Mouse (Mus musculus): ENCODE measurements around the gene OR5BS1P. TPM values are rescaled to one million over a fixed set of nuclear protein-coding genes. Genes with fewer than 3 reads are reported as not detected.
"Not testable (repeated sequence)": the region's sequence is repeated elsewhere in the genome, so short reads cannot be mapped to it uniquely, and the experiment has no call there.

OR5BS1P gene
- polyA plus RNA-seq, 1 experiment, result not detected

- WGBS, result 77% methylated on average over 9 of the region's 9 CpGs
- Histone ChIP-seq H3K4me1 (ENCODE audit: control insufficient read depth, insufficient read depth, low read length) (peaks cover 3% of the 10 kb centered on the region; the same call in 1 of the 2 replicates), H3K27ac (ENCODE audit: insufficient read depth, low read length) (no peak overlapping the region), H3K27me3 (ENCODE audit: control insufficient read depth, insufficient read depth, low read length) (no peaks in the 10 kb centered on the region), H3K4me3 (replicated peaks; ENCODE audit: insufficient read depth, low read depth, low read length) (no peak overlapping the region)
- no peak for DNase-seq
- TF ChIP-seq CTCF (IDR thresholded peaks at IDR 0.05; ENCODE audit: borderline replicate concordance, insufficient read depth, low read depth, low read length), result no peak
- no peak for TF ChIP-seq POLR2A (IDR thresholded peaks at IDR 0.05; ENCODE audit: borderline replicate concordance, insufficient read depth, low read length)
Observed at GRCm38 (mm10) chr15:98506253-98506957, 36.7 kb downstream of the OR5BS1P start.

GRCm38 (mm10) chr15:98507321-98507720 lies 37.6 kb downstream of the OR5BS1P start:
- TF ChIP-seq POLR2A (IDR thresholded peaks at IDR 0.05; ENCODE audit: borderline replicate concordance, insufficient read depth, low read length), result no peak
- Histone ChIP-seq H3K4me1 (ENCODE audit: control insufficient read depth, insufficient read depth, low read length) (peaks cover 3% of the 10 kb centered on the region; the same call in 1 of the 2 replicates), H3K27me3 (ENCODE audit: control insufficient read depth, insufficient read depth, low read length) (no peaks in the 10 kb centered on the region), H3K4me3 (replicated peaks; ENCODE audit: insufficient read depth, low read depth, low read length) (no peak overlapping the region), H3K27ac (ENCODE audit: insufficient read depth, low read length) (no peak overlapping the region)
- 81% methylated on average over 6 of the region's 6 CpGs for WGBS
- no peak for DNase-seq

GRCm38 (mm10) chr15:98509387-98509786 lies 39.7 kb downstream of the OR5BS1P start:
- H3K4me1 ChIP-seq (ENCODE audit: control insufficient read depth, insufficient read depth, low read length), result peaks cover 9% of the 10 kb centered on the region; the same call in 1 of the 2 replicates
- WGBS, result 53% methylated on average over 2 of the region's 2 CpGs

GRCm38 (mm10) chr15:98510438-98511385 lies 41.0 kb downstream of the OR5BS1P start:
- TF ChIP-seq CTCF (IDR thresholded peaks at IDR 0.05; ENCODE audit: borderline replicate concordance, insufficient read depth, low read depth, low read length), result peak; percentile 82
- TF ChIP-seq POLR2A (IDR thresholded peaks at IDR 0.05; ENCODE audit: borderline replicate concordance, insufficient read depth, low read length), result no peak
- peak overlapping the region; percentile 56 for H3K4me3 ChIP-seq (replicated peaks; ENCODE audit: insufficient read depth, low read depth, low read length)
- peaks cover 9% of the 10 kb centered on the region; the same call in 1 of the 2 replicates for H3K4me1 ChIP-seq (ENCODE audit: control insufficient read depth, insufficient read depth, low read length)
- DNase-seq, result peak; percentile 66 to 80
- no peaks in the 10 kb centered on the region for H3K27me3 ChIP-seq (ENCODE audit: control insufficient read depth, insufficient read depth, low read length)
- no peak overlapping the region for H3K27ac ChIP-seq (ENCODE audit: insufficient read depth, low read length)
- WGBS, result 35% methylated on average over 25 of the region's 25 CpGs

More at GRCm38 (mm10) chr15:98509387-98509786, 39.7 kb downstream of the OR5BS1P start:
- TF ChIP-seq CTCF (IDR thresholded peaks at IDR 0.05; ENCODE audit: borderline replicate concordance, insufficient read depth, low read depth, low read length) (no peak), POLR2A (IDR thresholded peaks at IDR 0.05; ENCODE audit: borderline replicate concordance, insufficient read depth, low read length) (no peak)
- H3K4me3 ChIP-seq (replicated peaks; ENCODE audit: insufficient read depth, low read depth, low read length), result no peak overlapping the region
- no peaks in the 10 kb centered on the region for H3K27me3 ChIP-seq (ENCODE audit: control insufficient read depth, insufficient read depth, low read length)
- no peak for DNase-seq
- H3K27ac ChIP-seq (ENCODE audit: insufficient read depth, low read length), result no peak overlapping the region

GRCm38 (mm10) chr15:98511386-98511928 lies 41.8 kb downstream of the OR5BS1P start:
- Histone ChIP-seq H3K4me1 (ENCODE audit: control insufficient read depth, insufficient read depth, low read length) (peaks cover 9% of the 10 kb centered on the region; the same call in 1 of the 2 replicates), H3K27me3 (ENCODE audit: control insufficient read depth, insufficient read depth, low read length) (no peaks in the 10 kb centered on the region), H3K27ac (ENCODE audit: insufficient read depth, low read length) (no peak overlapping the region), H3K4me3 (replicated peaks; ENCODE audit: insufficient read depth, low read depth, low read length) (no peak overlapping the region)
- TF ChIP-seq POLR2A (IDR thresholded peaks at IDR 0.05; ENCODE audit: borderline replicate concordance, insufficient read depth, low read length) (no peak), CTCF (IDR thresholded peaks at IDR 0.05; ENCODE audit: borderline replicate concordance, insufficient read depth, low read depth, low read length) (no peak)
- 76% methylated on average over 13 of the region's 13 CpGs for WGBS
- no peak for DNase-seq

- TF ChIP-seq CTCF (IDR thresholded peaks at IDR 0.05; ENCODE audit: borderline replicate concordance, insufficient read depth, low read depth, low read length) (no peak), POLR2A (IDR thresholded peaks at IDR 0.05; ENCODE audit: borderline replicate concordance, insufficient read depth, low read length) (no peak)
- Histone ChIP-seq H3K4me1 (ENCODE audit: control insufficient read depth, insufficient read depth, low read length) (peaks cover 9% of the 10 kb centered on the region; the same call in 1 of the 2 replicates), H3K27me3 (ENCODE audit: control insufficient read depth, insufficient read depth, low read length) (no peaks in the 10 kb centered on the region), H3K4me3 (replicated peaks; ENCODE audit: insufficient read depth, low read depth, low read length) (no peak overlapping the region), H3K27ac (ENCODE audit: insufficient read depth, low read length) (no peak overlapping the region)
- peak in 1 of 2 experiments; percentile 41 for DNase-seq
- 60% methylated on average over 8 of the region's 8 CpGs for WGBS
Observed at GRCm38 (mm10) chr15:98512232-98512631, 42.5 kb downstream of the OR5BS1P start.

- DNase-seq, result peak; percentile 72 to 84
- TF ChIP-seq POLR2A (IDR thresholded peaks at IDR 0.05; ENCODE audit: borderline replicate concordance, insufficient read depth, low read length) (no peak), CTCF (IDR thresholded peaks at IDR 0.05; ENCODE audit: borderline replicate concordance, insufficient read depth, low read depth, low read length) (no peak)
- H3K27ac ChIP-seq (ENCODE audit: insufficient read depth, low read length), result peak overlapping the region; percentile 56
- H3K4me3 ChIP-seq (replicated peaks; ENCODE audit: insufficient read depth, low read depth, low read length), result peak overlapping the region; percentile 15
- peaks cover 9% of the 10 kb centered on the region; the same call in 1 of the 2 replicates for H3K4me1 ChIP-seq (ENCODE audit: control insufficient read depth, insufficient read depth, low read length)
- 6% methylated on average over 17 of the region's 17 CpGs for WGBS
- H3K27me3 ChIP-seq (ENCODE audit: control insufficient read depth, insufficient read depth, low read length), result no peaks in the 10 kb centered on the region
Observed at GRCm38 (mm10) chr15:98512799-98513321, 43.2 kb downstream of the OR5BS1P start.

GRCm38 (mm10) chr15:98513676-98514075 lies 44.0 kb downstream of the OR5BS1P start:
- 61% methylated on average over 3 of the region's 3 CpGs for WGBS
- not testable (repeated sequence) for H3K4me1 ChIP-seq (ENCODE audit: control insufficient read depth, insufficient read depth, low read length); H3K27me3 ChIP-seq (ENCODE audit: control insufficient read depth, insufficient read depth, low read length); H3K4me3 ChIP-seq (replicated peaks; ENCODE audit: insufficient read depth, low read depth, low read length); H3K27ac ChIP-seq (ENCODE audit: insufficient read depth, low read length); DNase-seq

All from cerebellum, adult 2 months (tissue).